Mouse (Mus musculus) urinary bladder, postnatal 36 days (tissue): ENCODE measurements at regions not wholly inside any gene's neighbourhood (a gene's known extent, or its start where the extent isn't known, plus 50 kb on each side); places are given as distances from the start of the nearest gene placed in this dataset.

ENCODE experiments used
- DNase-seq, 2 experiments: peaks; one replicate each; pipeline ENCODE4 v3.0.0; 2022; ENCODE audit warnings: low spot score in 2 of 2, mixed read lengths in 1 of 2

GRCm38 (mm10) chr9:23024061-23024460 is 198.8 kb upstream of the Bmper start:
- DNase-seq = no peak

DNA sequence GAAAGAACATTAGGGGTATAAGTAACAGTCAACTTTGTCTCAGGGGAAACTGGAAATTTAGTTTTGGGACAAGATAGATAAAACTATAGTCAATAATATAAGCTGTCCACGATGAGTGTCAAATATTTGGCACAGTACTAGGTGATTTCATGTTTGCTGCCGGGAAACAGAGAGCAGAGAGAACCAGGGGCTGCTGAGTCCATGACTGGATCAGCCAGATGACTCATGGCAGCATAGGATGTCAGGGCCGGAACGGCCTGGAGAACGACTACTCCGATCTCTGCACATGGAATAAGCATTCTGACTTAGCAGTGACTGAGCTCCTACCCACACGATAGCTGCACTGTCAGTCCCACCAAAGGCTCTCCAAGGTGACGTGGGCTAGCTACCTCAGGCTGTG is 197.6 kb upstream of the Bmper start:
- no peak for DNase-seq

GRCm38 (mm10) chr9:23027377-23028313 is 195.2 kb upstream of the Bmper start:
- peak; percentile 27 to 37 for DNase-seq

DNA sequence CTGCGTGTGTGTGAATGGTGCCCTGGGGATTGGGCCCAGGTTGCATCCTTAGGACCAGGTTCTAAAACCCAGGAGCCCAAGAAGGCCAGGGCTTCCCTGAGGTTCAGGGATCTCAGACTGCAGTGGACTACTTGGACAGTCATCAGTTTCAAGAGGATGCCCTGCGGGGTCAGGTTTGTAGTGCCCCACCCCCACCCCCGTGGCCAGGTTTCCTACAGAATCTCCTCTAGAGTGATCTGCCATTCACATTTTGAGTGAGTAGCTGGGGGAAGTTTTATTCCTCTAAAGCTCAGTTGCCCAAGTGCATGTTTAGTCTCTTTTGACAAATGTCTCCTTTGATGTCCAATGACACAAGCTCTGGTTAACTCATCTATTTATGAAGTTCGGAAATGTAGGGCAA is 193.5 kb upstream of the Bmper start:
- DNase-seq = no peak

- DNase-seq = no peak
Measured at GRCm38 (mm10) chr9:23030138-23030537, 192.7 kb upstream of the Bmper start.

DNA sequence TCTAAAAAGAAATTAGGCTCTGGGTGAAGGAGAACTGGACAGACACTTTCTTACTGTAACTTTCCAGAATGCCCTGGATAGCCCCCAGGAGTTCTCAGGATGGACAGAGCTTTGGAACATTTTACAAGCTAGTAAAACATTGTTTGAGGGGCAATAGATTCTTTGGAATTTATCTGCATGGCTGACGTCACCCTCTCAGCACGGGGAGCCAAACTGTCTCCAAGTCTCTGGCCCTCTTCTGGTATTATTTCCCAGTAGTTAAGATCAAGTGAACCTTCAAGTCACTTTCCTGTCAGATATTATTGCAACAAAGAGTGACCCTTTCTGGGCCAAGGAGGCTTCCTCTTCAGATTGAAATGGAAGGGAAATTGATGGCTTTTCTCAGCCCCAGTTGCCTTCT is 192.3 kb upstream of the Bmper start:
- DNase-seq = no peak

DNA sequence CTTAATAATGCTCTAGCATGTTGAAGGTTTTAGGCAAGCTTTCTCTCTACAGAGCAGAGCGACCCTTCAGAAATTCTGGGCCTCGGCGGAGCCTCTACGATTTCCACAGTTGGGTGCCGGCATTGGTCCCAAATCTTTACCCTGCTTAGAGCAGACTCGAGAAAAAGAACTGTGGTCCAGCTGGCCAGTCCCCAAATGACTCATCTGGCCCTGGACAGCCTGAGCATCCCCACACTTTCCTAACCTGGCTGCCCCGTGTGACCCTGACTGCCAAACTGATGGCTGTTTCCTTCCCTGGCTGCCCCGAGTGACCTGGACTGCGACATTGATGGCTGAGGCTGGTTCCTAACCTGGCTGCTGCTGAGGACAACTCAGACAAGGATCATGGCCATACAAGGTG is 191.0 kb upstream of the Bmper start:
- no peak for DNase-seq

DNA sequence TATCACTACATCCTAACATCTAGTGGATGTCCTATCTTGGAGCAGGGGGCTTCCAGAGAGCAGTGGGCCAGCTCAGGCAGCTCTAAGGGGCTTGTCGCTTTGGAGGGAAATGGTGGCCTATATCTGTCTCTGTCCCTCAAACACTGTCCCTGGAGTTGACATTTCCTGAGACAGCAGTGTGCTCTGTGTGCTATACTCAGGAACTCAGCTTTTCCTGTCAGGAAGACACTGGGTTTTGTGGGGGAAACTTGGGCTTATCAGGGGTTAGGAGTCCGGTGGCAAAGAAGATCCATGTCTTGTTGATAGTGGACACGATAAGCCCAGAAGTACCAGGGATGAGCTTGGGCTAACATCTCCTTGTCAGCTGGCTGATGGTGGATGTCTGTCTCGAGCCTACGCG is 187.6 kb upstream of the Bmper start:
- no peak for DNase-seq

- DNase-seq = no peak
Measured at GRCm38 (mm10) chr9:23035901-23036610, 186.8 kb upstream of the Bmper start.

DNA sequence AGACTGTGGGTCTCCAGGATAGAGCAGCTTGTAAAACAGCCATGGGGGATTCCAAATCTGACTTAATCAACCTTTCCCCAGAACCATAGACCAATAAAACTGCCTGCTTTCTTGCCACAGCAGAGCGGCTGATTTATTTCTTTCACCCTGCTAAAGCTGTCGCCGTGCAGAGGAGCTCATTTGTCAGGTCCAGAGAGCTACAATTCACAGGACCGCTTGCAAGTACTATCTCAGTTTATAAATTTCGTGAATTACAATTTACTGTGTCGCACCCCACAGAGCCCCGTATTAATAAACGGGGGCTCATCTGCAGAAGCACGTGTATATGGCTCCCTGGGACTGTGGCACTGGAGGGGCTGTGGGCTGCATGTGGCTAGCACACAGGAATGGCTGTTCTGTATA is 185.4 kb upstream of the Bmper start:
- DNase-seq = no peak

DNA sequence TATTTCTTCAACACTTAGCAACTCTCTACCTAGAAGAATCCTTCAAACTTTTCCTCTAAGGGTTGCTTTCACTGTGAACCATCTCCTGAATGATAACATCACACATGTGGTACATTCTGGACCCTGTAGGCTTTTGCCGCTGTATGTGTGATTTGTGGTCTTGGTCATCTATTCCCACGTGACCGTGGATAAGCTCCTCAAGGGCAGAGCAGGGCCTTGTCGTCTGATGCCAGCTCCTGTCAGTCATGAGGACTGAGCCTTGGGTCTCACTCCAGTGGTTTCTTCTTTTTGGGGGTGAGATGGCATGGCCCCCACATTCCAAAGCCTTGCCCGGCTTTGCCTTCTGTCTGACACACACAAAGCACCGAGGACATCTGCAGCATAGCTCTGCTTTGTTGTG is 183.3 kb upstream of the Bmper start:
- DNase-seq = no peak

GRCm38 (mm10) chr9:23041025-23041424 is 181.9 kb upstream of the Bmper start:
- no peak for DNase-seq

DNA sequence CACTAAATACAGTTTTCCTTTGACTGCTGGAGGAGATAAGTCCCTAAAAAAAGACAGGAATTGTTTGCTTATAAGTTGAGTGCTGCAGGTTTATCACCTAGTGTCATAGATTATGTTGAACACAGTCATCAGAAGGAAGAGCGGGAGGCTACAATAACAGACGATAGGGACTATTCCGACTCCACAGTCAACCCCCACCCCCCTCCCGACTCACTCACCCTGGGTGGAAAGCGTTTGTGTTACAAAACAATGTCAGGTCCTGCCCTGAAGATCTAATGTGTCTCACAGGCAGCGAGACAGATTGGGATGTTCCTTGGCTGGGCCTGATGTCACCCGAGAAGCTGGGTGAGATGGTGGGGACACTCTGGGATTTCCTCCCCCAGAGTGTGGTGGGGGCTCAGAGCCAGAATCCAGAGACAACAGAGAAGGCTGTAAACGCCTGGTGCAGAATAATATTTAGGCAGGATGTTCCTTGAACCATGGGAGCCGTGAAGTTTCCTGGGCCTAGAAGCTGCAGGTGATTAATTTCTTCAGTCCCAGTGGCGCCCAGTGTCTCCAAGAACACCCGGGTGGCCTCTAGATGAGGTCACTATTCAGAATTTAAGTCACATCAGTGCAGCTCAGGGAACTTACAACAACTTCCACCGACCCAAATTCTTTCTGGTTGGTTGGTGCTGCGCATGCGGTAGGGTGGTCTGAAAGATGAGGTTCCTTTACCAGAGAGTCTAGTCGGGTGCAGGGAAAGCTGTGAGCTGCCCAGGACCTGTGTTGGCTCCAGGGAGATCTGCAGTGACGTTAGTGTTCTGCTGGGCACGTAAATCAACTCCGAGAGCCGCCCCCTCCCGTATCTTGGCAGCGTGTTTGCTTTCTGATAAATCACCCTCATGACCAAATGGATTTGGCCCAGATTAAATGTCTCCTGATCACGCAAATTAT is 181.1 kb upstream of the Bmper start:
- DNase-seq = no peak

- no peak for DNase-seq
Measured at GRCm38 (mm10) chr9:23043006-23043405, 179.9 kb upstream of the Bmper start.

DNA sequence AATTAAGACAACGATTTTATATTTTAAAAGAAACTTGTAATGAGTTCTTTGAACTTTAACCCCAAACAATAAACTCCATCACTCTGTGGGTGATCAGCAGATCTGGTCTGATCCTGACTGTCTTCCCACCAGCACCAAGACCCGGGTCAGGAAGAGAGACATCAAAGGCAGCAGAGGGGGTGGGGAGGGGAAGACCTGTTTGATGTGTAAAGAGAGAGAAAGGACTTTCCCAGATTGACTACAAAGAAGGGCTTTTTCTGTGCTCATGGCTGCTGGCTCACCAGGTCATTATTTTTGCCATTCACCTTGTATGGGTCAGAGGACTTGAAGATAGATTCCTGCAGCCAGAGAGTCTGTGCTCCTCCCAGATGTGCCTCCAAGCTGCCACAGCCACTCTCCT is 177.4 kb upstream of the Bmper start:
- no peak for DNase-seq

DNA sequence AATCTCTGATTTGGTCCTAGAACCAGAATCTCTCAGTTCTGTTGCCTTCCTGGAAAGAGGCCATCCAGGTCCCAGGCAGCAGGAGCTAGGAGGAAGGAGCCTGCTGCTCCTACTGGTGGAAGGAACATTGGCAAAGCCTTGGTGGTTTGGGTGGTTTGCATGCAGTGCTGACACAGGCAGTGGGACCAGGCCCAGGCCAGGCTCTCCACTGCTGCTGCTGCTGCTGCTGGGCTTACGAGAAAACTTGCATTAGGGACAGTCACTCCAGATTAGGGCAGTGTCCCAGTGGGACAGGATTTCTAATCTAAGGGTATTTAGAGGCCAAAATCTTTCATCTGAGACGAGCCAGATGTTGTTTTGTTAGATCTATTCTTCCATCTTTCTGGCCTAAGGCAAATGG is 172.1 kb upstream of the Bmper start:
- DNase-seq = no peak

DNA sequence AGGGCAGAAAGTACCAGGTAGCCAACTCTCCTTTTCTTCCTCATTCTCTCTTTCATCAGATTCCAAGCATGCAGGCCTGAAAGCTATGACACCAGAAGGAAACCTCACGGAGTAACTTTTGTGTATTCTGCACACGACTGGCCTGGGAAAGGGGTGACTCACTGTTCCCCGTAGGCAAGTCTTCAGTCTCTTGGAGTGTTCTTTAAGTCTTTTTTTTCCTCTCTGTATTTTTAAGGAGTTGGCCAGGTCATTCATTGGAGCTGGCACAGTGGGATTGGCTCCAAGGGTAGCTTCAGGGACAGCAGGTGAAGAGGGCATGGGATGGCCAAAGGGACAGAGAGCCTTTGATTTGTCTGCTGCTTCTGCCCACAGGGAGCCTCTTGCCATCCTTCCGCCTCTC is 163.3 kb upstream of the Bmper start:
- DNase-seq = no peak

DNA sequence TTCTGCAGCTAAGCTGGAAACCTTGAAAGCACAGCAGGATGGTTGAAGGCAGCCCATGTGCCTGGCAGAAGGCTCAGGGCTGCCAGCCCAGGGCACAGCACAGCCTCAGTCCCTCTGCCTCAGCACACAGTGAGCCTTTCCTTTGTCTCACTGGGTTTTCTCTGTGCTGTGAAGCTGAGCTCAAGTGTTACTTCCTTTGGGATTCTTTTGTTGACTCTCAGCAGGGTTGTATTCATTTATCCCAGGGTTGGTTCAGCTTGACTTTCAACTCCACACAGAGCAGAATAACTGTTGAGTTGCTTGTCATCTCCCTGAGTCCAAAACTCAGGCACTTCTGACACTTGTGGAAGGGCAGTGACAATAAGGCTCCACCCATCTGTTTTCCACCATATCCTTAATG is 162.3 kb upstream of the Bmper start:
- DNase-seq = no peak

DNA sequence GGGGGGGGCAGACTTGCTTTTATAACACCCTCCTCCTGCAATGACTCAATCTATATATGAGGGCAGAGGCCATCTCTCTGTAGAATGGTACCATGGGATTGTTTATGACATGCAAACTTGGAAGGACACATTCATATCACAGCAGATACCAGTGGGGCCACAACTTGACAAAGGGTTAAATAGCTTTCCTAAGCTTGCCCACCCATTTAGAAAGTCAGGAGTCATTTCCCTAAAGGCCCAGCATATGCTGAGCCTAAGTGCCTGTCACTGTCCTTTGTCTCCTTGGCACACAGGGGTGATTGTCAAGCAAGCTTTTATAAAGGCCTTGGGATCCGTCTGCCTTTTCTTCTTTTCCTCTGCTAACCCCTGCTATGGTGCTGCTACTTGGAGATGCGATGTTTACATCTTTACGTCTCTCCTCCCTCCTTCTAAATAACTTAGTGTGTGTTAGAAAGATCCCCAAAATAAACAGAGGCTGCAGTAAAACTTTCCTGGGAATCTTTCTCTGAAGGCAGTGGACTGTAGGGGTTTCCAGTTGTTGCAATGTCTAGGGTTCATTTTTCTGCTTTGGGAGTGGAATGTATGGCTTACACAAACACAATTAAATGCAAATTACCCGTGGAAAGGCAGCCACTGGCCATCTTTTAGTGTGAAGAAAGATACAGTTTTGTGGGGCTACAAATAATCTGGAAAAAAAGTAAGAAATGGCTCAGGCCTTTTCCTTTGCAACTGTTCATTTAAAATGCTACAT is 161.5 kb upstream of the Bmper start:
- DNase-seq = no peak

- no peak for DNase-seq
Measured at GRCm38 (mm10) chr9:23062057-23062655, 160.7 kb upstream of the Bmper start.
